Mouse (Mus musculus) liver, embryonic 16.5 days (tissue): ENCODE measurements at regions not wholly inside any gene's neighbourhood (a gene's known extent, or its start where the extent isn't known, plus 50 kb on each side); places are given as distances from the start of the nearest gene placed in this dataset.

ENCODE experiments used
- ATAC-seq: fragments of 200-750 bp; cut with Nextera tagmentation; 2 replicates; pipeline ENCODE4 v1.8.0; 2017; ENCODE audit warnings: low read depth, mild to moderate bottlenecking, moderate number of reproducible peaks, moderate library complexity
- H3K27ac ChIP-seq: fragments of 300-500 bp; sonication (generic); 2 replicates; pipeline ENCODE4 v1.5.1; 2014; ENCODE audit warnings: mild to moderate bottlenecking, low read length
- H3K27me3 ChIP-seq: fragments of 300-500 bp; sonication (generic); 2 replicates; pipeline ENCODE4 v1.6.1; 2014; ENCODE audit warnings: low read depth, low read length, mixed read lengths; ENCODE audit not compliant: control insufficient read depth, insufficient read depth
- H3K36me3 ChIP-seq: fragments of 300-500 bp; sonication (generic); 2 replicates; pipeline ENCODE4 v1.6.1; 2014; ENCODE audit warnings: mild to moderate bottlenecking; ENCODE audit not compliant: control insufficient read depth, insufficient read depth
- H3K4me1 ChIP-seq: fragments of 300-500 bp; sonication (generic); 2 replicates; pipeline ENCODE4 v1.6.1; 2014; ENCODE audit warnings: low read depth, low read length, mixed read lengths; ENCODE audit not compliant: control insufficient read depth
- H3K4me2 ChIP-seq: fragments of 300-500 bp; sonication (generic); 2 replicates; pipeline ENCODE4 v1.6.1; 2014; ENCODE audit warnings: low read depth, low read length, mixed read lengths
- H3K4me3 ChIP-seq: fragments of 300-500 bp; sonication (generic); 2 replicates; pipeline ENCODE4 v1.5.1; 2014; ENCODE audit warnings: low read depth, mild to moderate bottlenecking, low read length
- H3K9ac ChIP-seq: fragments of 300-500 bp; sonication (generic); 2 replicates; pipeline ENCODE4 v1.6.1; 2014; ENCODE audit warnings: low read depth, low read length
- H3K9me3 ChIP-seq: fragments of 300-500 bp; sonication (generic); replicated peaks from 2 replicates; pipeline ENCODE4 v1.6.1; 2016; ENCODE audit warnings: low read length; ENCODE audit not compliant: control insufficient read depth
- WGBS: fragments of 180-500 bp; shearing (Covaris S2); extraction: QIAGEN DNeasy Blood & Tissue Kit; methylation state at CpG from one replicate; pipeline ENCODE4 v1.1.7; 2014; ENCODE audit not compliant: insufficient replicate concordance; 5-methylcytosine and 5-hydroxymethylcytosine counted together

GRCm38 (mm10) chr7:64052400-64052799 lies 101.2 kb upstream of the Trpm1 start:
- WGBS = 83% methylated on average over 9 of the region's 9 CpGs
- Histone ChIP-seq H3K9ac (no peak overlapping the region), H3K4me1 (peaks cover 53% of the 10 kb centered on the region), H3K36me3 (no peaks in the 10 kb centered on the region), H3K4me2 (no peak overlapping the region), H3K27ac (no peak overlapping the region), H3K4me3 (no peak overlapping the region), H3K9me3 (no peaks in the 10 kb centered on the region), H3K27me3 (no peaks in the 10 kb centered on the region)
- ATAC-seq = no peak

- H3K4me2 ChIP-seq = no peak overlapping the region
- no peaks in the 10 kb centered on the region for H3K36me3 ChIP-seq
- peaks cover 52% of the 10 kb centered on the region for H3K4me1 ChIP-seq
- no peaks in the 10 kb centered on the region for H3K27me3 ChIP-seq
- 55% methylated on average over 3 of the region's 3 CpGs for WGBS
- no peak for ATAC-seq
- no peak overlapping the region for H3K4me3 ChIP-seq
- peak overlapping the region; percentile 92 for H3K27ac ChIP-seq
- H3K9me3 ChIP-seq = no peaks in the 10 kb centered on the region
- no peak overlapping the region for H3K9ac ChIP-seq
Measured at GRCm38 (mm10) chr7:64050826-64051401, 102.7 kb upstream of the Trpm1 start.

GRCm38 (mm10) chr7:64050246-64050645 lies 103.4 kb upstream of the Trpm1 start:
- H3K4me2 ChIP-seq = peak overlapping the region; percentile 91
- H3K4me1 ChIP-seq = peaks cover 49% of the 10 kb centered on the region
- H3K27me3 ChIP-seq = no peaks in the 10 kb centered on the region
- 42% methylated on average over 5 of the region's 5 CpGs for WGBS
- no peak overlapping the region for H3K4me3 ChIP-seq
- H3K9me3 ChIP-seq = no peaks in the 10 kb centered on the region
- peak overlapping the region; percentile 92 for H3K27ac ChIP-seq
- ATAC-seq = no peak
- no peaks in the 10 kb centered on the region for H3K36me3 ChIP-seq
- peak overlapping the region; percentile 76 for H3K9ac ChIP-seq

DNA sequence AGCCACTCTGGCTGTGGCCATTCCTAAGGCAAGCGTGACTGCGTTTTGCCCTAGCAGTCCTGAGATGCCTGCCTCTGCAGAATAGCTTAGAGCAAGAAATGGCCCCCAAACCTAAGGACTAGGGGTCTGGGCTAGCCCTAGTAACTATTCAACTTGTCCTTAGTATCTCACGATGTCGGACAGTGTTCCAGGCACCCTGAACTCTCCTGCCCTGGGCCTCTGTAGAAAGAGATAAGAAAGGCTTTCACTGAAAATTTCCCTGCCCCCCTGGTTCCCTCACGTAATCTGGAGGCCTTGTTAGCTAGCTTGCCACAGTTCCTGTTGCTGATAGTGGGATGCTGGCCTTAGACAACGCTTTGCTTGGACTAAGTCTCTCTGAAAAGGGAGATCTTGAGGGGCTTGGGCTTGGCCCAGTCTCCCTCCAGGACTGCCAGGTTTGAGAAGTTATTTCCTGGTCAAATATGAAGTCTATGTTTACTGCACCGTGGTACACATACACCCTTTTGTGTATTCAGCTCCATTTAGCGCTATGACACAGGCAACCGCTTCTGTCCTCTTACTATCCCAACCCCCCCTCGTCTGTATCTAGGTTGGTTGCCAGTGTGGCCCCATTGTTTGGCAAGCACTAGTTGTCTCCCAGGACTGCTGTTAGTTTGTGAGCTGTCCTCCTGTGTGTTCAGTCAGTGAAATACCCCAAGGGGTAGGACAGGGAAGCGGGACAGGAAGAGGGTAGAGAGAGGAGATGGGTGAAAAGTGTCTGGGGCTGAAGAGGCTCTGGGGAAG lies 104.3 kb upstream of the Trpm1 start:
- H3K9ac ChIP-seq = peak overlapping the region; percentile 76
- WGBS = 10% methylated on average over 11 of the region's 11 CpGs
- peak overlapping the region; percentile 91 for H3K4me2 ChIP-seq
- no peaks in the 10 kb centered on the region for H3K36me3 ChIP-seq
- H3K9me3 ChIP-seq = no peaks in the 10 kb centered on the region
- peak overlapping the region; percentile 92 for H3K27ac ChIP-seq
- peak overlapping the region; percentile 56 for H3K4me3 ChIP-seq
- no peaks in the 10 kb centered on the region for H3K27me3 ChIP-seq
- peaks cover 49% of the 10 kb centered on the region for H3K4me1 ChIP-seq
- peak; percentile 89 for ATAC-seq

DNA sequence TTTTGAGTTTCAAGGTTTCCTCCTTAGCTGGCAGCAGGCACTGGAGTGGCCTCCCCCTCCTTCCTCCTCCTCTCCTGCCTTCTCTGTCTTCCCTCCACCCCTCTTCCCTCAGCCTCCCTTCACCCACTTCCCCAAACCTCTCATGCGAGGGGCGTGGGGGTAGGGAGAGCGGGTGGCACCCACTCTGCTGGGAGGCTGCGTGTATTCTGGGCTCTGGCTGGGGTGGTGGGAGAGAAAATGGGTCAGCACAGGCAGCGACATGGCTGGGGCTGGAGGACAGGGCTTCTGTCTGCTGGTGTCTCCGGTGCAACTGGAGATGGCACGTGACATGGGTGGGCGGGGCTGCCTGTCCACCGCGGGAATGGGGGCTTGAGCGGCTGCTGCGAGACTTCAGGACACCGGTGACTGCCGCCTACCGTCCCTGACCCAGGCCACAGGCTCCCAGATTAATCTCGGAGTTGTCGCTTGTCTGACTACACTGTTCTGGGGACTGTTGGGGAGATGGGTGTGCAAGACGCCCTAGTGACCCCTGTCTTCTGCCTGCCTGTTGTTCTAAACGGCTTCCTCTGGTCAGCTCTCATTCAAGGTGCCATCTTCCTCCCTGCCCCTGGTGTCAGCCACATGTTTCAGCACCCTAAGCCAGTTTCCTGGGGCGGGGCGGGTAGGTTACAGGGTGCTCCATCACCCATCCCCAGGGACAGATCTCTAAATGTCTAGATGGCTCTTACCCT lies 105.0 kb upstream of the Trpm1 start:
- Histone ChIP-seq H3K9ac (peak overlapping the region; percentile 76), H3K4me3 (peak overlapping the region; percentile 56), H3K27me3 (no peaks in the 10 kb centered on the region), H3K9me3 (no peaks in the 10 kb centered on the region), H3K4me2 (peak overlapping the region; percentile 91), H3K4me1 (peaks cover 51% of the 10 kb centered on the region), H3K27ac (peak overlapping the region; percentile 92), H3K36me3 (no peaks in the 10 kb centered on the region)
- ATAC-seq = peak; percentile 72
- WGBS = under 1% methylated on average over 21 of the region's 21 CpGs

DNA sequence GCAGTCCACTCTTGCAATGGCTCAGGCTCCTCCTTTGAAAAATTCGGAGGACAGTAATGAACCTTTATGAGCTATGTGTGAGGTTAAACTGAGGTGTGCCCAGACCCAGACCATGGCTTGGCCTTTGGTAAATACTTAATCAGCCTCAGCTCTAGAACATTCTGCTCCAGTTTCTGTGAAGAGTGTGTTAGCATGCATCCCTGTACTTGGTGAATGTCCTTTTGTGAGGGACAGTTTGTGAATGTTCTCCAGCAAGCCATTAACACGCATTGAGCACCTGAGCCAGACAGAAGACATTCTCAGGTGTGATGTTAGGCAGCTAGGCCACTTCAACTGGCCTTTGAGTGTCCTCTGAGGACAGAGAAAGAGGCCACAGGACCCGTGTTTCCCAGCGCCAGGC lies 105.8 kb upstream of the Trpm1 start:
- H3K4me1 ChIP-seq = peaks cover 59% of the 10 kb centered on the region
- no peaks in the 10 kb centered on the region for H3K36me3 ChIP-seq
- H3K27ac ChIP-seq = peak overlapping the region; percentile 92
- no peak overlapping the region for H3K4me3 ChIP-seq
- WGBS = 34% methylated on average over 4 of the region's 4 CpGs
- peak overlapping the region; percentile 91 for H3K4me2 ChIP-seq
- no peaks in the 10 kb centered on the region for H3K9me3 ChIP-seq
- no peak for ATAC-seq
- H3K9ac ChIP-seq = peak overlapping the region; percentile 76
- H3K27me3 ChIP-seq = no peaks in the 10 kb centered on the region

DNA sequence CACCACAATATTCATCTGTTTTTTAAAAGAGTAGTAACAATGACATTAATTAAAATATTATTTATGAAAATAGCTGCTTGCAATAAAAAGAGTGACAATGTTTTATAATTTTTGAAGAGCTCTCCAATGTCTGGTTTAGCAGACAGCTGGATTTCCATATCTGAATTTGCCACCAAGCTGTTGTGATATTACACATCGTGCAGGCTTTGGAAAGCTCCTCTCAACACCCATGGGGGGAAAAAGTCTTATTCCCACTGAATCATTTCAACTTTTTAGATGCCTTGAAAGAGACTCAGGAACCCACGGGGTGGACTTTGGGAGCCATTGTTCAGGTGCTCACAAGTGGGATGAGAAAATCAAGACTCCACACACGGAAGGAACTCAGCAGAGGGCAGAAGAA lies 106.6 kb upstream of the Klf13 start:
- ATAC-seq = no peak
- Histone ChIP-seq H3K4me3 (no peak overlapping the region), H3K27ac (no peak overlapping the region), H3K4me2 (no peak overlapping the region), H3K36me3 (no peaks in the 10 kb centered on the region), H3K4me1 (peaks cover 57% of the 10 kb centered on the region), H3K9ac (no peak overlapping the region), H3K27me3 (no peaks in the 10 kb centered on the region), H3K9me3 (peaks cover 4% of the 10 kb centered on the region)
- 72% methylated on average over 3 of the region's 3 CpGs for WGBS

DNA sequence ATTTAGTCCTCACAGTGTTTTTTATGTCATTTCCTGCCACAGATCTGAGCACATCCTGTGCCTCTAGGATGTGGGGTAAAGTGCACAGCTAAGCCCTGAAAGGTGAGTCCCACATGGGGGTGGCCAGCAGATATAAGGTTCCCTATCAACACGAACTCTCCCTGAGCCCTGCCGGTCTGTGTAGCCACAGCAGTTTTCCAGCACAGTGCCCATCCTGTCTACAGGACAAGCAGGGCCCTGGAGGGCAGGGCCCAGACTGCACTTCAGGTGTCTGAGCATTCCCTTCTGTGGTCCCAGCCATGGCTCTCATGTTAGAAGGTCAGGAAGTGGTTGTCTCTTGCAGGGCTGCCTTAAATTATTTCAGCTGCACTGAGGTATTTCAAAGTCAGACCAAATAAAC lies 104.3 kb upstream of the Klf13 start:
- Histone ChIP-seq H3K9me3 (peaks cover 4% of the 10 kb centered on the region), H3K36me3 (no peaks in the 10 kb centered on the region), H3K27me3 (no peaks in the 10 kb centered on the region), H3K4me1 (peaks cover 50% of the 10 kb centered on the region), H3K9ac (no peak overlapping the region), H3K4me2 (no peak overlapping the region), H3K4me3 (no peak overlapping the region), H3K27ac (no peak overlapping the region)
- ATAC-seq = no peak
- WGBS = 17% methylated on average over 2 of the region's 2 CpGs

GRCm38 (mm10) chr7:64041303-64041702 lies 102.6 kb upstream of the Klf13 start:
- no peak for ATAC-seq
- H3K4me2 ChIP-seq = no peak overlapping the region
- H3K36me3 ChIP-seq = no peaks in the 10 kb centered on the region
- H3K9ac ChIP-seq = no peak overlapping the region
- 89% methylated on average over 7 of the region's 7 CpGs for WGBS
- peaks cover 4% of the 10 kb centered on the region for H3K9me3 ChIP-seq
- H3K27me3 ChIP-seq = no peaks in the 10 kb centered on the region
- H3K27ac ChIP-seq = no peak overlapping the region
- H3K4me3 ChIP-seq = no peak overlapping the region
- H3K4me1 ChIP-seq = peaks cover 51% of the 10 kb centered on the region
